Mouse (Mus musculus) heart, postnatal 25 days (tissue): ENCODE measurements at regions not wholly inside any gene's neighbourhood (a gene's known extent, or its start where the extent isn't known, plus 50 kb on each side); places are given as distances from the start of the nearest gene placed in this dataset. TPM values are rescaled to one million over a fixed set of nuclear protein-coding genes. Genes with fewer than 3 reads are reported as not detected.

Source experiments
- microRNA-seq: library from miRNA; unstranded; fragments of <30 nt; microRNA quantifications from one replicate; pipeline ENCODE4 v1.2.0, GENCODE M21; 2022

Small RNA genes lying in the stretch of these regions (microRNA-seq; reads per million reads assigned to microRNA genes)
- not detected for gene Mir710
